Mouse (Mus musculus) ES-Bruce4 (cell line): ENCODE data around the gene Pick1. TPM values are rescaled to one million over a fixed set of nuclear protein-coding genes. Genes with fewer than 3 reads are reported as not detected.
A peak's percentile ranks its signal among the peaks of the same experiment; 100 is the strongest.

Experiments used
- H3K27ac ChIP-seq: 2 replicates; pipeline ENCODE4 v1.5.1; 2012; ENCODE audit warnings: low read length, inconsistent platforms; ENCODE audit not compliant: insufficient read depth
- H3K27me3 ChIP-seq: 2 replicates; pipeline ENCODE4 v1.6.1; 2012; ENCODE audit warnings: mild to moderate bottlenecking, low read length, inconsistent platforms; ENCODE audit not compliant: control insufficient read depth, poor library complexity, insufficient read depth, severe bottlenecking
- H3K36me3 ChIP-seq: 2 replicates; pipeline ENCODE4 v1.6.1; 2012; ENCODE audit warnings: inconsistent platforms, mild to moderate bottlenecking, low read length, moderate library complexity; ENCODE audit not compliant: control insufficient read depth, poor library complexity, insufficient read depth, severe bottlenecking
- H3K4me1 ChIP-seq: one replicate; pipeline ENCODE4 v1.8.1; 2011; ENCODE audit warnings: low read length; ENCODE audit not compliant: control insufficient read depth, insufficient read depth
- H3K4me3 ChIP-seq: 2 replicates; pipeline ENCODE4 v1.5.1; 2011; ENCODE audit warnings: low read depth, mild to moderate bottlenecking, low read length
- H3K9ac ChIP-seq: 2 replicates; pipeline ENCODE4 v1.6.1; 2012; ENCODE audit warnings: low read depth, mild to moderate bottlenecking, inconsistent platforms; ENCODE audit not compliant: poor library complexity, severe bottlenecking
- H3K9me3 ChIP-seq: replicated peaks from 2 replicates; pipeline ENCODE4 v1.6.1; 2012; ENCODE audit warnings: mild to moderate bottlenecking, low read length, inconsistent platforms; ENCODE audit not compliant: control insufficient read depth, poor library complexity, insufficient read depth, severe bottlenecking
- CTCF ChIP-seq: IDR thresholded peaks from one replicate; pipeline ENCODE4 v1.8.1; 2011; ENCODE audit warnings: low read depth, low read length
- EP300 ChIP-seq: IDR thresholded peaks from 2 replicates; pipeline ENCODE4 v1.6.1; 2011; ENCODE audit warnings: low read depth, low read length; ENCODE audit not compliant: insufficient read depth
- POLR2A ChIP-seq: IDR thresholded peaks from one replicate; pipeline ENCODE4 v1.8.1; 2011; ENCODE audit warnings: low read length; ENCODE audit not compliant: insufficient read depth
- polyA plus RNA-seq: library from polyadenylated mRNA; stranded (reverse); fragments of >200 nt; gene quantifications from 2 replicates; pipeline ENCODE4 v1.2.4, GENCODE M21; 2011; ENCODE audit warnings: low read depth; ENCODE audit not compliant: missing spikeins, insufficient read depth, insufficient read length

Gene Pick1
- polyA plus RNA-seq = 47.8 and 48.0 TPM in 2 replicates

DNA sequence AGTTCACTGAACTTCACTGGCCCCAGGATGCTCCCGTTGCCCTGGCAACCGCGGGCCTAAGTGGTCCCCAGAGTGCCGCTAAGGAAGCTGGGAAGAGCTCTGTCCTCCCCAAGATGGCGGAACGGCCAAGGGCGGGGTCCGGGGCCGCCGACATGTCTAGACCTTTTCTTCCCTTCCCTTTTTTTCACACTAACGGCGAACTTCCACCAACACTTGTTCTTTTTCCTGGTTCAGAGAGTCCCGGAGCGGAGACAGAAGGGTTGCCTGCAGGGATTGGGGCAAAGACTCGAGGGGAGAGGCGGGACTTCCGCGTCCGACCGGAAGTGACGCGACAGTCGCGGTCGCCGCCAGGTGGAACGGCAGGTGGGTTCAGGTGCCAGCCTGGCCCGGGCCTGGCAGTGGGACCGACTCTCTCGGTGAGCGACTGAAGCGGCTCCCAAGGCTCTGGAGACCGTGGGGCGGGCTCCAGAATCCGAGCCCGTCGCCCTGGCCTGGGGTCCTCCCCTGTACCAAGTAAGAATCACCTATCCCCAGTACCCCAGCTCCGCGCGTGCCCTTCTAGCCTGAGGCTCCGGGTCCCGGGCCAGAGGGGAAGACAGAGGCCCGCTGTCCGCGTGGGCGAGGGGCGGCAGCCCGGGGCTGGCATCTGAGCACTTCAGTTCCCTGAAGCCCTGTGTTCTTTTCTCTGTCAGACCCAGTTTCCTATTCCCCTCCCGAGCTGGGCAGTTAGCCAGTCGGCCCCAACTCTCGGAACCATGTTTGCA lies at the start of gene Pick1, which contains the start of gene Gm49486:
Pick1 (plus strand) TSS at position 116 of the 764 bp plus-strand sequence.
Gm49486 (plus strand) TSS at position 334 of the 764 bp plus-strand sequence.
- Histone ChIP-seq H3K4me1 (no peaks in the 10 kb centered on the region), H3K36me3 (peaks cover 15% of the 10 kb centered on the region), H3K9me3 (no peaks in the 10 kb centered on the region), H3K27ac (peak within 1 kb of the TSS; percentile 93), H3K9ac (peak within 1 kb of the TSS; percentile 79), H3K4me3 (peak within 1 kb of the TSS; percentile 93), H3K27me3 (no peaks in the 10 kb centered on the region)
- TF ChIP-seq EP300 = no peak
- TF ChIP-seq POLR2A = peak; percentile 43

DNA sequence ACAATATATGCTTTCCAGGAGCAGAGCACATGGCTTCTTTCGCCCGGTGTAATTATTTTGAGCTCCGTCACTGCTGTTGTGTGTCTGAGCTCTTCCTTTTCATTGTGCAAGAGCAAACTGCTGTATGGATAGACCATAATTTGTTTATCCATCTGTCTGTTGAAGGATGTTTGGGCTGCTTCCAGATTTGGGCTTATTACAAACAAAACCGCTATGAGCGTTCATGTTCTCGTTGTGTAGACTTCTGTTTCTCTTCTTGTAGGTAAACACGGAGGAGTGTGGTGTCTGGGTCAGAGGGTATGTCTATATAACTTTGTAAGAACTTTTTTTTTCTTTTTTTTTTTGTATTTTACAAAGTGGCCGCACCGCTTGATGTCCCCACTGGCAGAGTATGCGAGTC lies 43.8 kb upstream of the Pick1 start:
- H3K27me3 ChIP-seq = no peaks in the 10 kb centered on the region
- TF ChIP-seq POLR2A (no peak), EP300 (no peak), CTCF (no peak)
- H3K27ac ChIP-seq = no peak overlapping the region
- H3K36me3 ChIP-seq = no peaks in the 10 kb centered on the region
- no peaks in the 10 kb centered on the region for H3K9me3 ChIP-seq
- H3K9ac ChIP-seq = no peak overlapping the region
- no peak overlapping the region for H3K4me3 ChIP-seq
- no peaks in the 10 kb centered on the region for H3K4me1 ChIP-seq

DNA sequence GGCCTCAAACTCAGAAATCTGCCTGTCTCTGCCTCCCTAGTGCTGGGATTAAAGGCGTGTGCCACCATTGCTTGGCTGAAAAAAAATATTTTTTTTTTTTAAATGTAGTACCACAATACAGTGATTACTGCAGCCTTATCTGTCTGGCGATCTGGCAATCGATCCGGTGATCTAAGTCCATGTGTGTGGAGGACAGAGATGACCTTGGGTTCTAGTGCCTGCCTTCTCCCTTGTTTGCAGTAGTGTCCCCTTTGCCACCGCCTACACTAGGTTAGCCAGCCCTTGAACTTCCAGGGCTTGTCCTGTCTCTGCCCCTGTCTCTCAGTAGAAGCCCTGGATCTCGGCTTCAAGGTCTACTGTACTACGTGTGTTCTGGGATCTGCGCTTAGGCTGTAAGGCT lies 41.2 kb upstream of the Pick1 start:
- no peak overlapping the region for H3K27ac ChIP-seq

DNA sequence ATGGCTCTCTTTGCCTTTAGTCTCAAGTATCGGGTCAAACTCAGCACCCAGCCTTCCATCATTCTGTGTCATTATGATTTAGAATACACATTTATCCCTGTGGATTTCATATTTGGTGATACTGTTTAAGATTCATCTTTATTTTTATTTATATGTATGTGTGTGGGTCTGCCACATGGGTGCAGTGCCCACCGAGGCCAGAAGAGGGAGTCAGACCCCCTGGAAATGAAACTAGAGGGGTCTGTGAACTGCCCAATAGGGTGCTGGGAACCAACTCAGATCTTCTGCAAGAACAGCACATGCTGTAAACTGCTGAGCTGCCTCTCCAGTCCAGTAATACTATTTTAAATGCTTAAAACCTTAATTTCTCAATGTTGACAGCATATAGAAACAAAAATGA lies 37.5 kb upstream of the Pick1 start:
- no peak overlapping the region for H3K9ac ChIP-seq
- no peaks in the 10 kb centered on the region for H3K9me3 ChIP-seq
- H3K4me3 ChIP-seq = no peak overlapping the region
- no peak overlapping the region for H3K27ac ChIP-seq
- H3K4me1 ChIP-seq = peaks cover 2% of the 10 kb centered on the region
- H3K27me3 ChIP-seq = no peaks in the 10 kb centered on the region
- TF ChIP-seq POLR2A = no peak
- TF ChIP-seq CTCF = peak; percentile 23
- H3K36me3 ChIP-seq = no peaks in the 10 kb centered on the region

More for the DNA sequence above, 41.2 kb upstream of the Pick1 start:
- no peak for TF ChIP-seq CTCF
- Histone ChIP-seq H3K9ac (no peak overlapping the region), H3K27me3 (no peaks in the 10 kb centered on the region), H3K9me3 (no peaks in the 10 kb centered on the region), H3K4me3 (no peak overlapping the region), H3K36me3 (no peaks in the 10 kb centered on the region), H3K4me1 (peaks cover 2% of the 10 kb centered on the region)

DNA sequence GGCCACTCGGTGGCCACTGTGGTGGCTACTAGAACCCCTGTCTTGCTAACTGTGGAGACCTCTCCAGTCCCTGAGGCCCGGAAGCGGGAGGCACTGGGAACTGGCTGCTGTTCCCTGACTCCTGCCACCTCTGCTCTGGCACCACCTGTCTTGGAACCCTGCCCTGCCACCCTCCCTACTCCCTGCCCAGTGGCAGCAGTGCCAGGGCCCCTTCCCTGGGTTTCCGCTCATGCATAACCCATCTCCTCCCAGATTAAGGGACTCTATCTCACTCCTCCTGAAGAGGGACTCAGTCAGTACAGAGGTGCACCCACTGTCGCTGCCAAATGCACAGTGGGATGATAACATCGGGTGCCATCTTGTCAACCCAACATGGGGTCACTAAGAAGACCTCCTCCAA lies 36.5 kb upstream of the Pick1 start:
- H3K9me3 ChIP-seq = no peaks in the 10 kb centered on the region
- H3K9ac ChIP-seq = no peak overlapping the region
- TF ChIP-seq CTCF (no peak), POLR2A (no peak), EP300 (no peak)
- no peak overlapping the region for H3K27ac ChIP-seq
- peak overlapping the region; percentile 14; the same call in 1 of the 2 replicates for H3K4me3 ChIP-seq
- no peaks in the 10 kb centered on the region for H3K36me3 ChIP-seq
- H3K4me1 ChIP-seq = peaks cover 2% of the 10 kb centered on the region
- no peaks in the 10 kb centered on the region for H3K27me3 ChIP-seq
